Mouse (Mus musculus) C2C12 (cell line): ENCODE data around the gene Mlst8. TPM values are rescaled to one million over a fixed set of nuclear protein-coding genes. Genes with fewer than 3 reads are reported as not detected.

ENCODE experiments used
- H3K27me3 ChIP-seq: one replicate; pipeline ENCODE4 v1.6.1; 2011; ENCODE audit not compliant: control insufficient read depth, insufficient read depth, insufficient read length
- H3K36me3 ChIP-seq: one replicate; pipeline ENCODE4 v1.6.1; 2011; ENCODE audit not compliant: control insufficient read depth, insufficient read depth
- H3K4me3 ChIP-seq: one replicate; pipeline ENCODE4 v1.5.1; 2011; ENCODE audit warnings: mild to moderate bottlenecking, control low read depth; ENCODE audit not compliant: poor library complexity, insufficient read depth, severe bottlenecking
- H3K79me2 ChIP-seq: one replicate; pipeline ENCODE4 v1.6.1; 2011; ENCODE audit not compliant: control insufficient read depth, insufficient read depth
- H3K79me3 ChIP-seq: one replicate; pipeline ENCODE4 v1.6.1; 2011; ENCODE audit warnings: low read depth, control low read depth
- H3ac ChIP-seq: one replicate; pipeline ENCODE3; 2011; ENCODE audit warnings: low read depth; ENCODE audit not compliant: control insufficient read depth, insufficient read length
- CEBPB ChIP-seq: IDR thresholded peaks from one replicate; pipeline ENCODE4 v1.6.1; 2011; ENCODE audit warnings: low read depth, mild to moderate bottlenecking, control low read depth, moderate library complexity
- CTCF ChIP-seq: IDR thresholded peaks from one replicate; pipeline ENCODE4 v1.5.1; 2011; ENCODE audit not compliant: control insufficient read depth, insufficient read depth, insufficient read length
- FOSL1 ChIP-seq: IDR thresholded peaks from one replicate; pipeline ENCODE4 v1.8.0; 2011; ENCODE audit warnings: mild to moderate bottlenecking, low read length; ENCODE audit not compliant: poor library complexity, insufficient read depth, severe bottlenecking
- MAX ChIP-seq: IDR thresholded peaks from one replicate; pipeline ENCODE4 v1.6.1; 2011; ENCODE audit warnings: mild to moderate bottlenecking, control low read depth
- MYOD1 ChIP-seq: IDR thresholded peaks from one replicate; pipeline ENCODE4 v1.6.1; 2011; ENCODE audit warnings: low read depth; ENCODE audit not compliant: control insufficient read depth, insufficient read length
- MYOG ChIP-seq: IDR thresholded peaks from one replicate; pipeline ENCODE4 v1.6.1; 2011; ENCODE audit not compliant: control insufficient read depth, insufficient read length; ENCODE audit errors: extremely low read depth
- USF1 ChIP-seq: IDR thresholded peaks from one replicate; pipeline ENCODE4 v1.6.1; 2011; ENCODE audit warnings: low read depth, mild to moderate bottlenecking, control low read depth, moderate library complexity
- polyA plus RNA-seq: library from polyadenylated mRNA; unstranded; fragments of >200 nt; fragmentation: generic; extraction: Trizol; gene quantifications from one replicate; pipeline ENCODE4 v1.2.1, GENCODE M21; 2012; ENCODE audit warnings: missing spikeins

The Mlst8 gene
- polyA plus RNA-seq, 1 experiment: 23.1 TPM

GRCm38 (mm10) chr17:24494627-24495335 lies 15.9 kb upstream of the Mlst8 start:
- peak; percentile 49 for TF ChIP-seq CTCF
- no peak for TF ChIP-seq USF1
- Histone ChIP-seq H3ac (no peak overlapping the region), H3K36me3 (no peaks in the 10 kb centered on the region), H3K27me3 (peaks cover 36% of the 10 kb centered on the region), H3K79me2 (no peaks in the 10 kb centered on the region), H3K4me3 (no peak overlapping the region), H3K79me3 (no peaks in the 10 kb centered on the region)

- Histone ChIP-seq H3K79me3 (no peaks in the 10 kb centered on the region), H3K4me3 (no peak overlapping the region), H3K79me2 (no peaks in the 10 kb centered on the region), H3ac (no peak overlapping the region), H3K27me3 (peaks cover 35% of the 10 kb centered on the region), H3K36me3 (no peaks in the 10 kb centered on the region)
- no peak for TF ChIP-seq CTCF
- TF ChIP-seq USF1: no peak
- no peak for TF ChIP-seq MYOG
- no peak for TF ChIP-seq MAX
- no peak for TF ChIP-seq MYOD1
- no peak for TF ChIP-seq CEBPB
- TF ChIP-seq FOSL1: no peak
These were observed 11.5 kb upstream of the Mlst8 start for GRCm38 (mm10) chr17:24490399-24490798.

- Histone ChIP-seq H3K79me3 (no peaks in the 10 kb centered on the region), H3K79me2 (no peaks in the 10 kb centered on the region), H3K27me3 (peaks cover 38% of the 10 kb centered on the region), H3ac (no peak overlapping the region), H3K36me3 (no peaks in the 10 kb centered on the region), H3K4me3 (no peak overlapping the region)
- TF ChIP-seq MYOG: no peak
- no peak for TF ChIP-seq CEBPB
- TF ChIP-seq MAX: no peak
- TF ChIP-seq USF1: no peak
- no peak for TF ChIP-seq CTCF
- no peak for TF ChIP-seq MYOD1
- TF ChIP-seq FOSL1: no peak
These were observed 10.6 kb upstream of the Mlst8 start for GRCm38 (mm10) chr17:24489265-24490030.

GRCm38 (mm10) chr17:24488662-24489264 lies 9.9 kb upstream of the Mlst8 start:
- Histone ChIP-seq H3K79me3 (no peaks in the 10 kb centered on the region), H3K4me3 (no peak overlapping the region), H3ac (peak overlapping the region; percentile 39), H3K79me2 (no peaks in the 10 kb centered on the region), H3K36me3 (no peaks in the 10 kb centered on the region), H3K27me3 (peaks cover 38% of the 10 kb centered on the region)
- TF ChIP-seq MYOG (no peak), FOSL1 (no peak), CEBPB (no peak), USF1 (no peak), MYOD1 (no peak), CTCF (no peak), MAX (no peak)

- H3K79me2 ChIP-seq: no peaks in the 10 kb centered on the region
- H3ac ChIP-seq: peak within 1 kb of the TSS; percentile 39
- TF ChIP-seq MAX (no peak), CEBPB (no peak), USF1 (no peak), FOSL1 (no peak), MYOG (no peak), CTCF (no peak)
- H3K79me3 ChIP-seq: no peaks in the 10 kb centered on the region
- H3K4me3 ChIP-seq: no peak within 1 kb of the TSS
- H3K27me3 ChIP-seq: peaks cover 38% of the 10 kb centered on the region
- H3K36me3 ChIP-seq: no peaks in the 10 kb centered on the region
These were observed 9.3 kb upstream of the Mlst8 start, which contains the start of gene Caskin1 for GRCm38 (mm10) chr17:24488186-24488661. Caskin1 (plus strand) TSS chr17:24488601.

- no peak for TF ChIP-seq MAX
- TF ChIP-seq MYOD1: no peak
- TF ChIP-seq MYOG: no peak
- no peak for TF ChIP-seq CEBPB
- H3K27me3 ChIP-seq: peaks cover 38% of the 10 kb centered on the region
- no peak overlapping the region for H3K4me3 ChIP-seq
- H3K79me3 ChIP-seq: no peaks in the 10 kb centered on the region
- H3K79me2 ChIP-seq: no peaks in the 10 kb centered on the region
- H3K36me3 ChIP-seq: no peaks in the 10 kb centered on the region
- H3ac ChIP-seq: no peak overlapping the region
These were observed 6.4 kb upstream of the Mlst8 start for GRCm38 (mm10) chr17:24485090-24485860.
